21 mouse cellular contexts compared by ENCODE assay signal in the genomic region with DNA sequence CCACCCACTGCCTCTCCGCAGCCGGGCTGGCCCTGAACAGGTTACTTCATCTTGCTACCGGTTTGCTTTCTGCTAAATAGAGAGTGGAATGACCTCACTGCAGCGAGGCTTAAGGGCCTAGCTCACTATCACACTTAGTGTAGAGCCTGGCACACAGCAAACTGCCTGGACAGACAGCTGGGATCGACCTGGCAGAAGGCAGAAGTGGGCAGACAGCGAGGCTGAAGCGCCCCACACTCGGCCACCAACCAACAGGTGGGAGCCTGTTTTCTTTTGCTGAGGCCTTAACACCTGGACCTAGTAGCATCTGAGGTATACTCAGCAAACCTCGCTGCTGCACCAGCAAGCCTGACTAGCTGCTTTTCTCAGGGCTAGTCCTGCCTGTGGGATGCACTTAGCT.
DNase-seq lines count a peak whose midpoint lies in the region; ATAC-seq and TF ChIP-seq lines count a peak whose summit lies in the region.
"Had no signal": no experiment of that assay in that cellular context is flagged by ENCODE, and none has a peak within 500 bp of the region (broad histone marks: within the 10 kb centered on the region; RNA-seq: fewer than 3 reads in every experiment).

No protein-coding gene starts in this region.

- no peaks in the 10 kb centered on the region; the same call in 1 of the 2 replicates for H3K36me3 ChIP-seq in heart, embryonic 13.5 days
- H3K36me3 ChIP-seq in heart, postnatal 0 days (replicated peaks; ENCODE audit: control insufficient read depth, insufficient read depth, low read length) = no peaks in the 10 kb centered on the region
- peaks cover 3% of the 10 kb centered on the region; the same call in 1 of the 2 replicates for H3K36me3 ChIP-seq in limb, embryonic 10.5 days
- H3K36me3 ChIP-seq in midbrain, embryonic 10.5 days = no peaks in the 10 kb centered on the region
- H3K36me3 ChIP-seq: G1E had no signal

- peak overlapping the region; percentile 72; the same call in 1 of the 2 replicates for H3K27ac ChIP-seq in gastrocnemius, adult 2 months
- H3K27ac ChIP-seq in heart, embryonic 13.5 days (replicated peaks) = peak overlapping the region; percentile 75
- H3K27ac ChIP-seq in heart, postnatal 0 days (ENCODE audit: low read depth) = peak overlapping the region; percentile 60; the same call in 1 of the 2 replicates
- H3K27ac ChIP-seq in limb, embryonic 10.5 days = peak overlapping the region; percentile 64; the same call in 1 of the 2 replicates
- no peak overlapping the region for H3K27ac ChIP-seq in midbrain, embryonic 10.5 days (replicated peaks)
- H3K27ac ChIP-seq: forebrain, embryonic 13.5 days; hindbrain, postnatal 0 days had no signal

- H3K4me3 ChIP-seq in gastrocnemius, adult 2 months = no peak overlapping the region
- H3K4me3 ChIP-seq in heart, embryonic 13.5 days = no peak overlapping the region
- no peak overlapping the region for H3K4me3 ChIP-seq in heart, postnatal 0 days (ENCODE audit: low read depth, low read length)
- no peak overlapping the region for H3K4me3 ChIP-seq in limb, embryonic 10.5 days
- no peak overlapping the region for H3K4me3 ChIP-seq in midbrain, embryonic 10.5 days
- H3K4me3 ChIP-seq: embryonic facial prominence, embryonic 10.5 days; forebrain, embryonic 13.5 days; hindbrain, embryonic 12.5 days had no signal

- intact Hi-C loops in gastrocnemius, adult 2 months (cut with DNase I) = no loop called here
- intact Hi-C loops in heart, postnatal 36 days (cut with DNase I) = loop anchor here (5.0 kb wide), 1 partner anchor 370 kb away; no protein-coding TSS in a partner anchor

- H3K4me2 ChIP-seq in heart, embryonic 13.5 days = no peak overlapping the region
- H3K4me2 ChIP-seq in heart, postnatal 0 days (ENCODE audit: low read depth, low read length) = no peak overlapping the region
- H3K4me2 ChIP-seq: forebrain, embryonic 13.5 days; hindbrain, embryonic 12.5 days had no signal

- H3K9me3 ChIP-seq in heart, embryonic 13.5 days = no peaks in the 10 kb centered on the region
- H3K9me3 ChIP-seq in heart, postnatal 0 days (replicated peaks; ENCODE audit: control insufficient read depth, low read length) = no peaks in the 10 kb centered on the region
- H3K9me3 ChIP-seq in limb, embryonic 10.5 days (replicated peaks) = no peaks in the 10 kb centered on the region
- H3K9me3 ChIP-seq in midbrain, embryonic 10.5 days (replicated peaks) = no peaks in the 10 kb centered on the region
- H3K9me3 ChIP-seq: embryonic facial prominence, embryonic 10.5 days; forebrain, embryonic 13.5 days; G1E; hindbrain, embryonic 12.5 days had no signal

- H3K4me1 ChIP-seq in heart, embryonic 13.5 days = peaks cover 73% of the 10 kb centered on the region
- peaks cover 22% of the 10 kb centered on the region for H3K4me1 ChIP-seq in heart, postnatal 0 days (ENCODE audit: control insufficient read depth, insufficient read depth)
- peaks cover 39% of the 10 kb centered on the region for H3K4me1 ChIP-seq in limb, embryonic 10.5 days
- peaks cover 39% of the 10 kb centered on the region for H3K4me1 ChIP-seq in midbrain, embryonic 10.5 days

- TF ChIP-seq EP300 in heart, postnatal 0 days (IDR thresholded peaks at IDR 0.05; ENCODE audit: low read depth) = no peak

- TF ChIP-seq CTCF in gastrocnemius, adult 2 months (IDR thresholded peaks at IDR 0.05) = no peak
- no peak for TF ChIP-seq CTCF in heart, postnatal 0 days (IDR thresholded peaks at IDR 0.05; ENCODE audit: low read depth)

- H3K9ac ChIP-seq in heart, embryonic 13.5 days = peak overlapping the region; percentile 68
- H3K9ac ChIP-seq in heart, postnatal 0 days (replicated peaks; ENCODE audit: low read depth, low read length) = no peak overlapping the region
- H3K9ac ChIP-seq: forebrain, embryonic 13.5 days; forebrain, postnatal 0 days had no signal

- ATAC-seq in heart, embryonic 13.5 days (ENCODE audit: extremely low read depth, insufficient number of reproducible peaks, low FRiP score, low TSS enrichment) = no peak
- no peak for ATAC-seq in heart, postnatal 0 days (ENCODE audit: insufficient read depth, low read depth)
- ATAC-seq: CD4-positive, CD25-positive, alpha-beta regulatory T cell, adult 4 months; forebrain, embryonic 13.5 days; forebrain, postnatal 0 days; hindbrain, postnatal 0 days had no signal

- no peak for DNase-seq in gastrocnemius, adult 2 months
- no peak for DNase-seq in gastrocnemius, adult 8-10 months (ENCODE audit: low spot score in 2 of 2)
- no peak for DNase-seq in heart, postnatal 36 days
- DNase-seq in heart, postnatal 0 days (ENCODE audit: low spot score) = no peak
- no peak for DNase-seq in heart, adult 18-20 months
- DNase-seq in limb, embryonic 10.5 days (ENCODE audit: low spot score) = no peak
- DNase-seq in midbrain, embryonic 10.5 days (ENCODE audit: low spot score) = no peak
- DNase-seq: adrenal gland, adult 8-10 months; adrenal gland, postnatal 36 days; B cell, adult 2 months; cerebellum, adult 2 months; forebrain, postnatal 0 days; gastrocnemius, postnatal 36 days; kidney, adult 2 months had no signal

- H3K27me3 ChIP-seq in heart, embryonic 13.5 days (replicated peaks) = no peaks in the 10 kb centered on the region
- no peaks in the 10 kb centered on the region for H3K27me3 ChIP-seq in heart, postnatal 0 days (ENCODE audit: control insufficient read depth, insufficient read depth, low read length)
- no peaks in the 10 kb centered on the region for H3K27me3 ChIP-seq in limb, embryonic 10.5 days (ENCODE audit: low read depth, poor library complexity, severe bottlenecking)
- no peaks in the 10 kb centered on the region for H3K27me3 ChIP-seq in midbrain, embryonic 10.5 days (ENCODE audit: low read depth, poor library complexity, severe bottlenecking)
- H3K27me3 ChIP-seq: forebrain, embryonic 13.5 days; hindbrain, embryonic 12.5 days had no signal

- WGBS in heart, embryonic 13.5 days = 59% methylated on average over 9 of the region's 9 CpGs
- WGBS in heart, postnatal 0 days = 53% methylated on average over 9 of the region's 9 CpGs
- WGBS in limb, embryonic 10.5 days = 82% methylated on average over 9 of the region's 9 CpGs
- WGBS in midbrain, embryonic 10.5 days = 89% methylated on average over 9 of the region's 9 CpGs
